Mouse (Mus musculus): ENCODE measurements around the gene Slit1.

The Slit1 gene

GRCm38 (mm10) chr19:41597170-41597894 lies 146.1 kb downstream of the Slit1 start:
- no peak for DNase-seq (ENCODE audit: low spot score)

- no peak for DNase-seq (ENCODE audit: low spot score)
These were observed 151.7 kb downstream of the Slit1 start for GRCm38 (mm10) chr19:41591808-41592207.

GRCm38 (mm10) chr19:41589681-41590080 lies 153.8 kb downstream of the Slit1 start:
- no peak for DNase-seq (ENCODE audit: low spot score)

- DNase-seq (ENCODE audit: low spot score), result no peak
These were observed 154.4 kb downstream of the Slit1 start for GRCm38 (mm10) chr19:41589026-41589425.

- no peak for DNase-seq (ENCODE audit: low spot score)
These were observed 155.8 kb downstream of the Slit1 start for GRCm38 (mm10) chr19:41587431-41588222.

- no peak for DNase-seq (ENCODE audit: low spot score)
These were observed 156.7 kb downstream of the Slit1 start for GRCm38 (mm10) chr19:41586752-41587151.

- no peak for DNase-seq (ENCODE audit: low spot score)
These were observed 160.4 kb downstream of the Slit1 start for GRCm38 (mm10) chr19:41582918-41583514.

GRCm38 (mm10) chr19:41581706-41582420 lies 161.6 kb downstream of the Slit1 start, which contains the start of gene Gm340:
Gene Gm340 (plus strand): TSS chr19:41582370.
- DNase-seq (ENCODE audit: low spot score), result no peak

GRCm38 (mm10) chr19:41579311-41579920 lies 164.0 kb downstream of the Slit1 start:
- no peak for DNase-seq (ENCODE audit: low spot score)

- DNase-seq (ENCODE audit: low spot score), result no peak
These were observed 165.9 kb downstream of the Slit1 start for GRCm38 (mm10) chr19:41577576-41577975.

- DNase-seq (ENCODE audit: low spot score), result no peak
These were observed 169.8 kb downstream of the Slit1 start for GRCm38 (mm10) chr19:41573700-41574099.

GRCm38 (mm10) chr19:41568791-41569190 lies 174.7 kb downstream of the Slit1 start:
- DNase-seq (ENCODE audit: low spot score), result no peak

GRCm38 (mm10) chr19:41560856-41561255 lies 182.6 kb downstream of the Slit1 start:
- DNase-seq (ENCODE audit: low spot score), result no peak

GRCm38 (mm10) chr19:41558891-41559486 lies 184.5 kb downstream of the Slit1 start:
- no peak for DNase-seq (ENCODE audit: low spot score)

- no peak for DNase-seq (ENCODE audit: low spot score)
These were observed 186.0 kb downstream of the Slit1 start for GRCm38 (mm10) chr19:41557491-41557890.

GRCm38 (mm10) chr19:41556981-41557380 lies 186.5 kb downstream of the Slit1 start:
- no peak for DNase-seq (ENCODE audit: low spot score)
